Mouse (Mus musculus): ENCODE measurements around the gene Rbpj. TPM values are rescaled to one million over a fixed set of nuclear protein-coding genes. Genes with fewer than 3 reads are reported as not detected.

Gene Rbpj
- polyA plus RNA-seq, 1 experiment: 5.2 TPM

DNA sequence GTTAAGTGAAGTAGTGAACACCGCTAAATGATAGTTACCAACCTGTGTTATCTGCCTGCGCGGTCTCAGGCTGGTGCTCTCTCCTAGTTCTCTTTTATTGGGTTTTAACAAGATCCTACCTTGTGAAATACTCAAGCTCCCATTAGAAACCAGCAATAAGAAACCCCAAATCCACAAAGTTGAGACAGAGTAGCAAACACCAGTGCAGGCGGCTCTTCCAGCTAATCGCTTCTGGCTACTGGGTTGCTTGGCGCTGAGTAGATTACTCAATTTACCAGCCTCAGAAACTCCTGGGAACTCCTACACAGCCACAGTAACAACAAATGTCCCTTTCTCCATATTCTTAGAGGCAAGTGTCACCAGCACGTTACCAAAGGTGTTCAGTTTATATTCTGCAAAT is 58.2 kb downstream of the Rbpj start:
- Histone ChIP-seq H3K27me3 (ENCODE audit: control insufficient read depth, insufficient read depth, low read length) (no peaks in the 10 kb centered on the region), H3K4me3 (ENCODE audit: low read depth, low read length) (no peak overlapping the region), H3K36me3 (ENCODE audit: control insufficient read depth, insufficient read depth, low read length) (no peaks in the 10 kb centered on the region), H3K4me1 (ENCODE audit: control insufficient read depth, insufficient read depth, insufficient read length, low read length) (no peaks in the 10 kb centered on the region), H3K27ac (ENCODE audit: insufficient read depth, low read depth, low read length) (no peak overlapping the region)
- WGBS: 88% methylated on average over 7 of the region's 7 CpGs
- TF ChIP-seq CTCF (IDR thresholded peaks at IDR 0.05; ENCODE audit: extremely low read depth, insufficient read length, insufficient replicate concordance, low read depth, low read length): no peak
- TF ChIP-seq POLR2A (IDR thresholded peaks at IDR 0.05; ENCODE audit: low read depth, low read length): no peak

DNA sequence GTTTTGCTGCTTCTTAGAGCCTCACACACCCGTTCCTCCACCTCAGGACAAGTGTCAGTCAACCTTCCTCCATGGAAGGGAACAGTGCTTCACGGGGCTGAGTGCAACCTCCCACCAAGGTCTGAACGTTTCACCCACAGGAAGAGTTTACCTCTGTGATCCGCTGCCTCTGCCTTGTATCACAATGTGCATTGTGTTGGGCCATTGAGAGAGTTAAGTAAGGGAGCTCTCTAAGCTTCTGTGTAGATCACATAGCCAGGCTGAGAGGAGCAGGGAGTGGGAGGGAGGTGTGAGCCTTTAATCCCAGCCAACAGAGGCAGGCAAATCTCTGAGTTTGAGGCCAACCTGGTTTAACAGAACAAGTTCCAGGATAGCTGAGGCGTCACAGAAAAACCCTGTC is 58.9 kb downstream of the Rbpj start:
- no peak overlapping the region for H3K27ac ChIP-seq (ENCODE audit: insufficient read depth, low read depth, low read length)
- H3K27me3 ChIP-seq (ENCODE audit: control insufficient read depth, insufficient read depth, low read length): no peaks in the 10 kb centered on the region
- WGBS: 74% methylated on average over 5 of the region's 5 CpGs
- H3K4me1 ChIP-seq (ENCODE audit: control insufficient read depth, insufficient read depth, insufficient read length, low read length): no peaks in the 10 kb centered on the region
- no peaks in the 10 kb centered on the region for H3K36me3 ChIP-seq (ENCODE audit: control insufficient read depth, insufficient read depth, low read length)
- H3K4me3 ChIP-seq (ENCODE audit: low read depth, low read length): no peak overlapping the region
- TF ChIP-seq CTCF (IDR thresholded peaks at IDR 0.05; ENCODE audit: extremely low read depth, insufficient read length, insufficient replicate concordance, low read depth, low read length): no peak
- no peak for TF ChIP-seq POLR2A (IDR thresholded peaks at IDR 0.05; ENCODE audit: low read depth, low read length)

GRCm38 (mm10) chr5:53525305-53526069 is 59.5 kb downstream of the Rbpj start:
- H3K4me1 ChIP-seq (ENCODE audit: control insufficient read depth, insufficient read depth, insufficient read length, low read length): no peaks in the 10 kb centered on the region
- WGBS: 63% methylated on average over 20 of the region's 20 CpGs
- no peak overlapping the region for H3K4me3 ChIP-seq (ENCODE audit: low read depth, low read length)
- TF ChIP-seq CTCF (IDR thresholded peaks at IDR 0.05; ENCODE audit: extremely low read depth, insufficient read length, insufficient replicate concordance, low read depth, low read length) (no peak), POLR2A (IDR thresholded peaks at IDR 0.05; ENCODE audit: low read depth, low read length) (no peak)
- H3K27ac ChIP-seq (ENCODE audit: insufficient read depth, low read depth, low read length): no peak overlapping the region
- H3K36me3 ChIP-seq (ENCODE audit: control insufficient read depth, insufficient read depth, low read length): no peaks in the 10 kb centered on the region
- no peaks in the 10 kb centered on the region for H3K27me3 ChIP-seq (ENCODE audit: control insufficient read depth, insufficient read depth, low read length)

GRCm38 (mm10) chr5:53526070-53526430 is 60.1 kb downstream of the Rbpj start:
- Histone ChIP-seq H3K27ac (ENCODE audit: insufficient read depth, low read depth, low read length) (no peak overlapping the region), H3K36me3 (ENCODE audit: control insufficient read depth, insufficient read depth, low read length) (no peaks in the 10 kb centered on the region), H3K4me3 (ENCODE audit: low read depth, low read length) (no peak overlapping the region), H3K4me1 (ENCODE audit: control insufficient read depth, insufficient read depth, insufficient read length, low read length) (no peaks in the 10 kb centered on the region), H3K27me3 (ENCODE audit: control insufficient read depth, insufficient read depth, low read length) (no peaks in the 10 kb centered on the region)
- WGBS: 94% methylated on average over 1 of the region's 1 CpGs
- TF ChIP-seq CTCF (IDR thresholded peaks at IDR 0.05; ENCODE audit: extremely low read depth, insufficient read length, insufficient replicate concordance, low read depth, low read length): no peak

DNA sequence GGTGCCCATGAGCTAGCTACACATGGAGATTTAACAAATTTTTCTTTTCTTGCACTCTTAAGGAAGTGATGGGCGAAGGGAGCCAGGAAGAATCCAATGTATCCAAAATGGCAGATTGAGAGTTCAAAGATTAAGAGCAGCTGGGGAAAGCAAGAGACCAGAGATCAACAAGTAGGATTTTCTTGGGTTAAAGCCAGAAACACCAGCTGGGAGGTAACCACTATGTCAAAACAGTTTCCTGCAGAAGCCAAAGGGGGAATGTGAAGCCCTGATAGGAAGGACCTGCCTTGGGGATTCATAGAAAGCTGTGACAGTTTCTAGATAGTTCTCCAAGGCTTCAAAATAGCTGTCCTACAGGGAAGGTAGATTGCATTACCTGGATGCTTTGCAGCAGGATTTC is 63.9 kb downstream of the Rbpj start:
- H3K4me1 ChIP-seq (ENCODE audit: control insufficient read depth, insufficient read depth, insufficient read length, low read length): no peaks in the 10 kb centered on the region
- WGBS: 68% methylated on average over 1 of the region's 1 CpGs
- H3K27ac ChIP-seq (ENCODE audit: insufficient read depth, low read depth, low read length): no peak overlapping the region
- H3K36me3 ChIP-seq (ENCODE audit: control insufficient read depth, insufficient read depth, low read length): no peaks in the 10 kb centered on the region
- TF ChIP-seq POLR2A (IDR thresholded peaks at IDR 0.05; ENCODE audit: low read depth, low read length) (no peak), CTCF (IDR thresholded peaks at IDR 0.05; ENCODE audit: extremely low read depth, insufficient read length, insufficient replicate concordance, low read depth, low read length) (no peak)
- H3K27me3 ChIP-seq (ENCODE audit: control insufficient read depth, insufficient read depth, low read length): no peaks in the 10 kb centered on the region
- H3K4me3 ChIP-seq (ENCODE audit: low read depth, low read length): no peak overlapping the region

DNA sequence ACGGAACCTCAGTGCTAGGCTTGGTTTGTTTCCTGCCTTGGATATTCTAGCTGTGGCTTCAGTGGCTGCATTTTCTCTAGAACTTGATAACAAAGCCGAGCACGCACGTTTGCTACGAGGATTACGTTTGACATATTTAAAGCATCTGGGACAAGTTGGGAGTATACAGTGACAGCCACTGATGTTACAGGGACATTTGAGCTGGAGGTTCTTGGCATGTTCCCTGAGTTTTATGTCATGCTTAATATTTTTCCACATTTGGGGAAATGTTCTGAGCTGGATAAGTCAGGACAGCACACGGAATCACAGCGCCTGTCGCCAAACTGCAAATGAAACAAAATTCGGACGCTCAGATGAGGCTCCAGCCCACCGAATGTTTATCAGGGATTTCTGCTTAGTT is 69.1 kb downstream of the Rbpj start:
- WGBS: 77% methylated on average over 12 of the region's 12 CpGs
- Histone ChIP-seq H3K27ac (ENCODE audit: insufficient read depth, low read depth, low read length) (no peak overlapping the region), H3K4me3 (ENCODE audit: low read depth, low read length) (no peak overlapping the region), H3K36me3 (ENCODE audit: control insufficient read depth, insufficient read depth, low read length) (no peaks in the 10 kb centered on the region), H3K4me1 (ENCODE audit: control insufficient read depth, insufficient read depth, insufficient read length, low read length) (no peaks in the 10 kb centered on the region), H3K27me3 (ENCODE audit: control insufficient read depth, insufficient read depth, low read length) (no peaks in the 10 kb centered on the region)
- TF ChIP-seq POLR2A (IDR thresholded peaks at IDR 0.05; ENCODE audit: low read depth, low read length) (no peak), CTCF (IDR thresholded peaks at IDR 0.05; ENCODE audit: extremely low read depth, insufficient read length, insufficient replicate concordance, low read depth, low read length) (no peak)

DNA sequence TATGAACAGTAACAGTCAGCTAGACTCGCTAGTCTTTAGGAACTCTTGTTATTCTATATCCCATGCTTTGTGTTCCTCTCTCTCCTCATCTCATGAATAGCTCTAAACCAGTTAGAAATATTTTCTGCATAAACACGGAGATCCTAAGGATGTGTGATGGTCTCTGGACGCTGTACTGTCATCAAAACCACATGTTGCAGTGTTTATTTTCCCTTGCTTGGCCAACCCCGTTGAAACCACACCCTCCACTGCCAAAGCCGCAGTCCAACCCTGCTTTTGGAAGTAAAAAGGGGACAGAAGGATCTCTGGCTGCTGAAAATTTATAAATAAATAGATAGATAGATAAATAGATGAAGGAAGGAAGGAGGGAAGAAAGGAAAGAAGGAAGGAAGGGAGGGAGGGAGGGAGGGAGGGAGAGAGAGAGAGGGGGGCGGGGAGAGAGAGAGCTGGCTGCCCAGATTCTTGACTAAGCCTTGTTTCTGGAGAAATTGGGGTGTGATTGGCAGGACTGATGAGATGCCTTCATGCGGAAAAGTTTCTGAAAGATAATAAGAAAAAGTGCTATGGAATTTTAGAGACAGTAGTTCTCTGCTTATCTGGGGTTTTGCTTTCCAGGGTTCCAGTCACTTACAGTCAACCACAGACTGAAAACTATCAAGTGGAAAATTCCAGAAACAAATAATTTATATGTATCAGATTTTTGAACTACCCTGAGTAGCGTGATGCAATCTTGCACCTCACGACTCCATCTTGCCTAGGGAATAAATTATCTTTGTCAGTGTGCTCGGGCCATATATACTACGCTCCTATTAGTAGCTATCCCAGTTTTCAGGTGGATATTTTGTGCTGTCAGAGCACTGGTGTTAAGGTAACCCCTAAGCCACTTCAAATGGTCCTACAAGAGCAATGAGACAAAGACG is 70.9 kb downstream of the Rbpj start:
- H3K36me3 ChIP-seq (ENCODE audit: control insufficient read depth, insufficient read depth, low read length): no peaks in the 10 kb centered on the region
- H3K27ac ChIP-seq (ENCODE audit: insufficient read depth, low read depth, low read length): no peak overlapping the region
- H3K27me3 ChIP-seq (ENCODE audit: control insufficient read depth, insufficient read depth, low read length): no peaks in the 10 kb centered on the region
- no peak overlapping the region for H3K4me3 ChIP-seq (ENCODE audit: low read depth, low read length)
- no peaks in the 10 kb centered on the region for H3K4me1 ChIP-seq (ENCODE audit: control insufficient read depth, insufficient read depth, insufficient read length, low read length)
- 62% methylated on average over 12 of the region's 12 CpGs for WGBS
- no peak for TF ChIP-seq CTCF (IDR thresholded peaks at IDR 0.05; ENCODE audit: extremely low read depth, insufficient read length, insufficient replicate concordance, low read depth, low read length)
- no peak for TF ChIP-seq POLR2A (IDR thresholded peaks at IDR 0.05; ENCODE audit: low read depth, low read length)

Data from small intestine, adult 2 months (tissue).